Mouse (Mus musculus): ENCODE data around the gene Krr1. TPM values are rescaled to one million over a fixed set of nuclear protein-coding genes. Genes with fewer than 3 reads are reported as not detected.

Krr1 gene
- total RNA-seq, 2 experiments from 2014 or later = 20.8 to 23.1 TPM

Other genes with a start within 250 kb of the Krr1 start
- under 1 TPM in 1 of 2 experiments, not detected in 1; 0.22 TPM for gene Glipr1, start 30.0 kb downstream of the Krr1 start, total RNA-seq (2021)
- gene Glipr1l1, start 87.5 kb downstream of the Krr1 start, total RNA-seq (2021) = not detected
- gene Glipr1l2, start 110.7 kb downstream of the Krr1 start, total RNA-seq (2021) = not detected
- gene Glipr1l3, start 187.7 kb downstream of the Krr1 start, total RNA-seq (2021) = not detected
- gene Caps2, start 191.0 kb downstream of the Krr1 start, total RNA-seq (2021) = not detected

Data from gastrocnemius, postnatal 14 days (tissue).